Mouse (Mus musculus) stomach, embryonic 14.5 days (tissue): ENCODE measurements around the gene Gm45808. TPM values are rescaled to one million over a fixed set of nuclear protein-coding genes. Genes with fewer than 3 reads are reported as not detected.
"Not testable (repeated sequence)": the region's sequence is repeated elsewhere in the genome, so short reads cannot be mapped to it uniquely, and the experiment has no call there.

Experiments used
- ATAC-seq: fragments of 200-750 bp; cut with Nextera tagmentation; 2 replicates; pipeline ENCODE4 v1.8.0; 2017; ENCODE audit warnings: low read depth, moderate TSS enrichment; ENCODE audit not compliant: insufficient number of reproducible peaks, insufficient read depth, low FRiP score
- H3K27ac ChIP-seq: fragments of 300-500 bp; sonication (generic); 2 replicates; pipeline ENCODE4 v1.5.1; 2014; ENCODE audit warnings: mild to moderate bottlenecking, low read length, moderate library complexity, mixed read lengths
- H3K27me3 ChIP-seq: fragments of 300-500 bp; sonication (generic); 2 replicates; pipeline ENCODE4 v1.6.1; 2014; ENCODE audit warnings: low read length, control low read depth, mixed read lengths; ENCODE audit not compliant: control insufficient read depth, insufficient read depth
- H3K36me3 ChIP-seq: fragments of 300-500 bp; sonication (generic); 2 replicates; pipeline ENCODE4 v1.6.1; 2014; ENCODE audit warnings: mild to moderate bottlenecking, control low read depth, low read length, moderate library complexity, mixed read lengths; ENCODE audit not compliant: control insufficient read depth, insufficient read depth
- H3K4me1 ChIP-seq: fragments of 300-500 bp; sonication (generic); 2 replicates; pipeline ENCODE4 v1.6.1; 2014; ENCODE audit warnings: low read length, control low read depth, mixed read lengths; ENCODE audit not compliant: control insufficient read depth, insufficient read depth
- H3K4me2 ChIP-seq: fragments of 300-500 bp; sonication (generic); replicated peaks from 2 replicates; pipeline ENCODE4 v1.6.1; 2014; ENCODE audit warnings: low read depth, low read length, control low read depth
- H3K4me3 ChIP-seq: fragments of 300-500 bp; sonication (generic); 2 replicates; pipeline ENCODE4 v1.5.1; 2014; ENCODE audit warnings: low read depth, low read length, control low read depth
- H3K9ac ChIP-seq: fragments of 300-500 bp; sonication (generic); replicated peaks from 2 replicates; pipeline ENCODE4 v1.6.1; 2014; ENCODE audit warnings: low read depth, mild to moderate bottlenecking, control low read depth, low read length, moderate library complexity, mixed read lengths
- H3K9me3 ChIP-seq: fragments of 300-500 bp; sonication (generic); 2 replicates; pipeline ENCODE4 v1.6.1; 2016; ENCODE audit warnings: low read depth, low read length, control low read depth; ENCODE audit not compliant: control insufficient read depth
- whole genome bisulfite sequencing: fragments of 180-500 bp; shearing (Covaris S2); extraction: QIAGEN DNeasy Blood & Tissue Kit; methylation state at CpG from one replicate; pipeline ENCODE4 v1.1.7; 2014; 5-methylcytosine and 5-hydroxymethylcytosine counted together
- polyA plus RNA-seq: library from polyadenylated mRNA; unstranded; fragments of >200 nt; fragmentation: Nextera tagmentation; extraction: Ambion mirVana; gene quantifications from 2 replicates; pipeline ENCODE4 v1.2.1, GENCODE M21; 2014

Gene Gm45808
- polyA plus RNA-seq, 1 experiment from 2014 or later: not detected

DNA sequence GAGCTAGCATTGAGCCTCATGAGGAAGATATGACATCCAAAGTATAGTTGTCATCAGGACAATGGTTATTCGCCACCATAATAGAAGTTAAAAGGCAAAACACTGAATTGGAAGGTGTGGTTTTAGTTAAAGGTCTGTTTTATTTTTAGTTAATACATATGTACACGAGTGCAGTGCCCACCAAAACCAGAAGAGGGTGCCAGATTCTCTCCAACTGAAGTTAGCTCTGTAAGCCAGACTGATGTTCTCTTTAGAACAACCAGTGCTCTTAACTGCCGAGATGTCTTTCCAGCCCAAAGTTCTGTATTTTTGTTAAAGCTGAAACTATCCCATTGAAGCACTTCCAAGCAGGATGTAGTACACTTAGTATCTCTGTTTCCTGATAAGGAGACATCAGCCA is 15.7 kb downstream of the Gm45808 start:
- Histone ChIP-seq H3K27ac (no peak overlapping the region), H3K4me3 (no peak overlapping the region), H3K4me2 (no peak overlapping the region), H3K9me3 (no peaks in the 10 kb centered on the region), H3K36me3 (no peaks in the 10 kb centered on the region), H3K27me3 (no peaks in the 10 kb centered on the region), H3K4me1 (0 out of 2 replicates have a peak, but pooled peaks cover 4% of the 10 kb centered on the region), H3K9ac (no peak overlapping the region)
- ATAC-seq: no peak
- 10% methylated on average over 3 of the region's 3 CpGs for WGBS

DNA sequence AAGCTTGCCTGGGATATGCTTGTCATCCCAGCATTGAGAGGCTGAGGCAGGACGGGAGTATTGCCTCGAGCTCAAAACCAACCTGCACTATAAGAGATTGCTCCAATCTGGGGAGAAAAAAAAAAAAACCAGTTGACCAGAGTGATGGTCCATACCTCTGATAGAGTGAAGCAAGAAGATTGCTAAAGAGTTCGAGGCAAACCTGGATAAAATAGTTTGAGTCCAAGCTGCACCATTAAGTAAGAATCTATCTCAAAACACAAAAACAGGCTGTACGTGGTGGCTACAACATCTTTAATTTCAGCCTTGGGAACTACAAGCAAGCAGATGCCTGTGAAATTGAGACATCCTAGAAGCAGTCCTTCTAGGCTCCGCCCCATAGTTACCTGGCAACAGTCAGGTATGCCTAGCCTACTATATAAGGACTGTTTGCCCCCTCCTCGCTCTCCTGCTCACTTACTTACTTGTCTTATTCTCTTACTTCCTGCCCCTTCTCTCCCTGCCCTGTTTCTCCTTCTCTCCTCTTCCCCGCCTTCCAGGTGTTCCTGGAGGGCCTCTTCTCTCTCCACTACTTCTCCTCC is 19.4 kb downstream of the Gm45808 start:
- H3K4me3 ChIP-seq: peak overlapping the region; percentile 86
- no peaks in the 10 kb centered on the region for H3K9me3 ChIP-seq
- H3K4me1 ChIP-seq: 0 out of 2 replicates have a peak, but pooled peaks cover 6% of the 10 kb centered on the region
- peak overlapping the region; percentile 61 for H3K4me2 ChIP-seq
- no peaks in the 10 kb centered on the region for H3K27me3 ChIP-seq
- peak; percentile 20; the same call in 1 of the 2 replicates for ATAC-seq
- H3K36me3 ChIP-seq: peaks cover 16% of the 10 kb centered on the region; the same call in 1 of the 2 replicates
- H3K9ac ChIP-seq: peak overlapping the region; percentile 83; the same call in 1 of the 2 replicates
- WGBS: 26% methylated on average over 7 of the region's 7 CpGs
- no peak overlapping the region; the same call in 1 of the 2 replicates for H3K27ac ChIP-seq

DNA sequence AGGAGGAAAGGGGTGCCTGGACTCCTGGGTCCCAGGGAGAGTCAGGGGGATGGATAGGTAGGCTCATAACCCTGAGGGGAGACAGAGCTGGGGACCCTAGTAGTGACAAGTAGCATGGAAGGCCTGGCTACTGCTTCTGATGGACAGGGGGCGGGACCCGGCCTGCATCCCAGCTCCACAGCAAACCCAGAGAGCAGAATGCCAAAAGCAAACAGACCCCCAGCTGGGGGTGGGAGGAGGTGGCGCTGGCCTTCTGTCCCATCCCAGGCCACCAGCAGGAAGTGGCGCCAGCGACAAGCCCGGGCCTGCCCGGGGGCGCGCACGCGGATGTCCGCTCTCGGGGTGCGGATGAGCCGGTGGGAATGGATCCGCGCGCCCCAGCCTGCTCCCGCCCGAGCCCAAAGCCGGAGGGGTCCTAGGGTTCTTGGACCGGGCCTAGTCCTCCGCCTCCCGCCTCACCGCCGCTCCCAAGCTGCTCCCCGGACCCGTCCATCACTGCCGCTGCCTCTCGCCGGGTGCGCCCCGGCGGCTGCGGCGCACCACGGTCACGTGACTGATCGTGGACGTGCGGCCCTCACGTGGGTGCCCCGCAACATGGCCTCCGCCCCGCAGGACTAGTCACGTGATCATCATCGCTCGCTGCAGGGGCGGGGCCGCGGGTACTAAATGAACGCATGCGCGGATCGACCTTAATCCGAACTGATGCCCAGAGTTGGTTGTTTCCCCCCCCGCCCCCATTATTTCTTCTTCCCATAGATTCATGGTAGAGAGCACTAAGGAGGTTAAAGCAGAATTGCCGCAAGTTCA is 20.1 kb downstream of the Gm45808 start, which contains the start of gene Bax:
Gene Bax, minus strand, starts transcription at position 616 of the 807 bp plus-strand sequence.
- H3K4me1 ChIP-seq: 0 out of 2 replicates have a peak, but pooled peaks cover 6% of the 10 kb centered on the region
- peak within 1 kb of the TSS; percentile 61 for H3K4me2 ChIP-seq
- H3K9ac ChIP-seq: peak within 1 kb of the TSS; percentile 83
- WGBS: under 1% methylated on average over 58 of the region's 58 CpGs
- no peaks in the 10 kb centered on the region for H3K27me3 ChIP-seq
- H3K36me3 ChIP-seq: peaks cover 16% of the 10 kb centered on the region; the same call in 1 of the 2 replicates
- peak within 1 kb of the TSS; percentile 86 for H3K4me3 ChIP-seq
- ATAC-seq: peak; percentile 84
- H3K27ac ChIP-seq: peak within 1 kb of the TSS; percentile 2; the same call in 1 of the 2 replicates
- H3K9me3 ChIP-seq: no peaks in the 10 kb centered on the region

GRCm38 (mm10) chr7:45465549-45465948 is 21.1 kb downstream of the Gm45808 start:
- Histone ChIP-seq H3K27ac (no peak overlapping the region), H3K36me3 (peaks cover 16% of the 10 kb centered on the region; the same call in 1 of the 2 replicates), H3K4me3 (peak overlapping the region; percentile 86; the same call in 1 of the 2 replicates), H3K4me1 (peaks cover 13% of the 10 kb centered on the region), H3K27me3 (no peaks in the 10 kb centered on the region), H3K9me3 (no peaks in the 10 kb centered on the region), H3K4me2 (peak overlapping the region; percentile 61), H3K9ac (no peak overlapping the region)
- ATAC-seq: no peak
- 79% methylated on average over 9 of the region's 9 CpGs for WGBS

GRCm38 (mm10) chr7:45465112-45465511 is 21.5 kb downstream of the Gm45808 start:
- no peak overlapping the region for H3K9ac ChIP-seq
- no peak overlapping the region for H3K4me2 ChIP-seq
- H3K4me3 ChIP-seq: no peak overlapping the region
- no peaks in the 10 kb centered on the region for H3K9me3 ChIP-seq
- no peaks in the 10 kb centered on the region for H3K27me3 ChIP-seq
- no peak overlapping the region for H3K27ac ChIP-seq
- H3K36me3 ChIP-seq: peaks cover 16% of the 10 kb centered on the region; the same call in 1 of the 2 replicates
- no peak for ATAC-seq
- 92% methylated on average over 12 of the region's 12 CpGs for WGBS
- peaks cover 17% of the 10 kb centered on the region for H3K4me1 ChIP-seq

DNA sequence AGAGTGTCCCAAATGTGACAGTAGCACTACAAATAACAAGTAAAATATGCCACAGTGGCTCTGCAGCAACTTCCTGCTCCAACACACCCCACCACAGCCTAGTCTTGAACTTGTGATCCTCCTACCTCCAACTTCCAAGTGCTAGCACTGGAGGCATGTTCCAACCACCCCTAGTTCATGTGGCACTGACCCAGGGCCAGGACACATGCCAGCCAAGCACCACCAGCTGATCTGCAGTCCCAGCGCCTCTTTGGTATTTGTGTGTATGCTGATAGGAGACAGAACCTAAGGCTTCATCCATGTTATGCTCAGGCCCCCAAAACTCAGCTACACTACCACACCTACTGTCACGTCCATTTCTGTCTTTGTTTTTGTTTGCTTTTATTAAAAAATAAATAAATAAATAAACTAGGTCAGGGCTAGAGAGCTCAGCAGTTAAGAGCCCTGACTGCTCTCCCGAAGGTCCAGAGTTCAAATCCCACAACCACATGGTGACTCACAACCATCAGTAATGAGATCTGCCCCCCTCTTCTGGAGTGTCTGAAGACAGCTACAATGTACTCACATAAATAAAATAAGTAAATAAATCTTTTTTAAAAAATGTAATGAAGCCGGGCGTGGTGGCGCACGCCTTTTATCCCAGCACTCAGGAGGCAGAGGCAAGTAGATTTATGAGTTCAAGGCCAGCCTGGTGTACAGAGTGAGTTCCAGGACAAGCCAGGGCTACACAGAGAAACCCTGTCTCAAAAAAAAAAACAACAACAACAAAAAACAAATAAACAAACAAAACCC is 22.4 kb downstream of the Gm45808 start:
- 95% methylated on average over 7 of the region's 7 CpGs for WGBS
- Histone ChIP-seq H3K9ac (no peak overlapping the region), H3K4me1 (peaks cover 18% of the 10 kb centered on the region), H3K4me2 (no peak overlapping the region), H3K9me3 (no peaks in the 10 kb centered on the region), H3K36me3 (peaks cover 16% of the 10 kb centered on the region; the same call in 1 of the 2 replicates), H3K27ac (no peak overlapping the region), H3K4me3 (no peak overlapping the region), H3K27me3 (no peaks in the 10 kb centered on the region)
- no peak for ATAC-seq

GRCm38 (mm10) chr7:45462868-45463267 is 23.7 kb downstream of the Gm45808 start:
- H3K27ac ChIP-seq, H3K9me3 ChIP-seq, H3K4me2 ChIP-seq, H3K27me3 ChIP-seq, ATAC-seq, H3K9ac ChIP-seq, H3K4me3 ChIP-seq: not testable (repeated sequence)
- Histone ChIP-seq H3K4me1 (peaks cover 23% of the 10 kb centered on the region), H3K36me3 (peaks cover 22% of the 10 kb centered on the region)
- WGBS: 75% methylated on average over 4 of the region's 4 CpGs

DNA sequence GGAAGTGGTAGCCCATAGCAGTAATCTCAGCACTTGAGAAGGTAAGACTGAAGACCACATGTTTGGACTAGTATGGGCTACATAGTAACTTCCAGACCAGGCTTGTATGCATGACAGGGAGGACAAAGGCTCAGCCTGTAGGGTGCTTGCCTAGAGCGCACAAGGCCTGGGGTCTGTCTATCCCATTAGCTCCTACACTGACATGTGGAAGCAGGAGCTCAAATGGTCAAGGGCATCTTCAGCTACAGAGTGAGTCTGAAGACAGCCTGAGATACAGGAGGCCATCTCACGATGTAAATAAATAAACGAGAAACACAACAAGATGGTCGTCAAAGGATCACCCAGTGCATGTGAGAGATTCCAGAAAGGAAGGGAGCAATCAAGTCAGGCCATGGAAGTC is 24.3 kb downstream of the Gm45808 start:
- no peak overlapping the region for H3K4me2 ChIP-seq
- no peaks in the 10 kb centered on the region for H3K9me3 ChIP-seq
- H3K27ac ChIP-seq: no peak overlapping the region
- no peak overlapping the region for H3K4me3 ChIP-seq
- no peaks in the 10 kb centered on the region for H3K27me3 ChIP-seq
- H3K4me1 ChIP-seq: peaks cover 29% of the 10 kb centered on the region
- peaks cover 27% of the 10 kb centered on the region for H3K36me3 ChIP-seq
- ATAC-seq: no peak
- H3K9ac ChIP-seq: no peak overlapping the region
- WGBS: 84% methylated on average over 4 of the region's 4 CpGs
